Mouse (Mus musculus): ENCODE data around the gene Ccdc138. TPM values are rescaled to one million over a fixed set of nuclear protein-coding genes. Genes with fewer than 3 reads are reported as not detected.

Ccdc138 gene
- total RNA-seq (2021), result 1 to 10 TPM; 4.2 to 5.1 TPM
- long read RNA-seq, experiment 1, partial matches to known transcripts, result 2 of 6 reads
- long read RNA-seq, experiment 1, other reads (novel, unspliced or antisense), result 3 of 6 reads
- long read RNA-seq, experiment 2, partial matches to known transcripts, result 1 of 6 reads
- long read RNA-seq, experiment 2, other reads (novel, unspliced or antisense), result 3 of 6 reads

- TF ChIP-seq CTCF (conservative IDR thresholded peaks at IDR 0.05), result peak; percentile 64
These were observed at the start of gene Ccdc138 for GRCm38 (mm10) chr10:58497320-58498284. Gene Ccdc138, plus strand, starts transcription at chr10:58497948.

GRCm38 (mm10) chr10:58451575-58451974, 46.2 kb upstream of the Ccdc138 start:
- no peak for TF ChIP-seq CTCF (conservative IDR thresholded peaks at IDR 0.05)
- H3K27ac ChIP-seq, result no peak overlapping the region
- H3K4me3 ChIP-seq, result no peak overlapping the region
- no peak for DNase-seq (ENCODE audit: low spot score in 2 of 2)

More at GRCm38 (mm10) chr10:58497320-58498284, at the start of gene Ccdc138:
- peak; percentile 92 to 94 for DNase-seq (ENCODE audit: low spot score in 2 of 2)
- peak within 1 kb of the TSS; percentile 93 for H3K27ac ChIP-seq
- peak within 1 kb of the TSS; percentile 60 for H3K4me3 ChIP-seq

GRCm38 (mm10) chr10:58452185-58452584, 45.6 kb upstream of the Ccdc138 start:
- no peak for TF ChIP-seq CTCF (conservative IDR thresholded peaks at IDR 0.05)
- H3K4me3 ChIP-seq, result no peak overlapping the region
- DNase-seq (ENCODE audit: low spot score in 2 of 2), result no peak
- H3K27ac ChIP-seq, result no peak overlapping the region

- H3K27ac ChIP-seq, result no peak overlapping the region
- DNase-seq (ENCODE audit: low spot score in 2 of 2), result no peak
- TF ChIP-seq CTCF (conservative IDR thresholded peaks at IDR 0.05), result no peak
- H3K4me3 ChIP-seq, result no peak overlapping the region
These were observed 37.9 kb upstream of the Ccdc138 start for GRCm38 (mm10) chr10:58459896-58460295.

GRCm38 (mm10) chr10:58477086-58477755, 20.5 kb upstream of the Ccdc138 start:
- Histone ChIP-seq H3K27ac (peak overlapping the region; percentile 84), H3K4me3 (no peak overlapping the region)
- no peak for TF ChIP-seq CTCF (conservative IDR thresholded peaks at IDR 0.05)
- peak in 1 of 2 experiments; percentile 80 for DNase-seq (ENCODE audit: low spot score in 2 of 2)

- no peak for TF ChIP-seq CTCF (conservative IDR thresholded peaks at IDR 0.05)
- no peak for DNase-seq (ENCODE audit: low spot score in 2 of 2)
- H3K4me3 ChIP-seq, result no peak overlapping the region
- peak overlapping the region; percentile 84 for H3K27ac ChIP-seq
These were observed 19.6 kb upstream of the Ccdc138 start for GRCm38 (mm10) chr10:58478071-58478578.

GRCm38 (mm10) chr10:58479954-58480490, 17.7 kb upstream of the Ccdc138 start:
- no peak for TF ChIP-seq CTCF (conservative IDR thresholded peaks at IDR 0.05)
- DNase-seq (ENCODE audit: low spot score in 2 of 2), result peak in 1 of 2 experiments; percentile 13
- peak overlapping the region; percentile 84 for H3K27ac ChIP-seq
- H3K4me3 ChIP-seq, result no peak overlapping the region

GRCm38 (mm10) chr10:58491031-58491430, 6.7 kb upstream of the Ccdc138 start:
- 0 out of 2 replicates have a peak overlapping the region, but pooled peaks have one; percentile 1 for H3K27ac ChIP-seq
- no peak for TF ChIP-seq CTCF (conservative IDR thresholded peaks at IDR 0.05)
- H3K4me3 ChIP-seq, result no peak overlapping the region
- no peak for DNase-seq (ENCODE audit: low spot score in 2 of 2)

GRCm38 (mm10) chr10:58495637-58496036, 2.1 kb upstream of the Ccdc138 start:
- TF ChIP-seq CTCF (conservative IDR thresholded peaks at IDR 0.05), result peak; percentile 60
- Histone ChIP-seq H3K27ac (no peak overlapping the region), H3K4me3 (no peak overlapping the region)
- DNase-seq (ENCODE audit: low spot score in 2 of 2), result no peak

- H3K27ac ChIP-seq, result peak overlapping the region; percentile 93
- no peak overlapping the region for H3K4me3 ChIP-seq
- no peak for DNase-seq (ENCODE audit: low spot score in 2 of 2)
- no peak for TF ChIP-seq CTCF (conservative IDR thresholded peaks at IDR 0.05)
These were observed 1.0 kb upstream of the Ccdc138 start for GRCm38 (mm10) chr10:58496732-58497131.

- peak overlapping the region; percentile 93 for H3K27ac ChIP-seq
- TF ChIP-seq CTCF (conservative IDR thresholded peaks at IDR 0.05), result no peak
- peak overlapping the region; percentile 60 for H3K4me3 ChIP-seq
- no peak for DNase-seq (ENCODE audit: low spot score in 2 of 2)
These were observed 768 bp downstream of the Ccdc138 start for GRCm38 (mm10) chr10:58498516-58498915.

- H3K27ac ChIP-seq, result no peak overlapping the region
- no peak overlapping the region for H3K4me3 ChIP-seq
- TF ChIP-seq CTCF (conservative IDR thresholded peaks at IDR 0.05), result no peak
- DNase-seq (ENCODE audit: low spot score in 2 of 2), result no peak
These were observed 31.6 kb downstream of the Ccdc138 start for GRCm38 (mm10) chr10:58529358-58529757.
